Mouse (Mus musculus) erythroid progenitor cell, adult 5-6 weeks (primary cell): ENCODE measurements around the gene Phf3. TPM values are rescaled to one million over a fixed set of nuclear protein-coding genes. Genes with fewer than 3 reads are reported as not detected.

ENCODE experiments used
- ATAC-seq: replicated peaks from 2 replicates; pipeline ENCODE4 v1.8.0; 2016; ENCODE audit warnings: moderate number of reproducible peaks, mild to moderate bottlenecking, moderate TSS enrichment, inconsistent platforms; ENCODE audit not compliant: poor library complexity, low FRiP score, severe bottlenecking
- total RNA-seq, 2 experiments: library from RNA; stranded (forward) in 1 of 2; stranded (reverse) in 1 of 2; fragments of 150-400 nt in 1 of 2; fragments of 186-747, 209-891 nt in 1 of 2; gene quantifications; 2 replicates each; pipeline versions ENCODE4 v1.2.3 to v1.2.4; 2015 to 2017; ENCODE audit warnings: low replicate concordance in 2 of 2

Gene Phf3
- total RNA-seq, 2 experiments from 2014 or later, result 58.7 to 75.3 TPM

- ATAC-seq, result no peak
Observed at GRCm38 (mm10) chr1:30839662-30840061, 34.1 kb downstream of the Phf3 start.

- no peak for ATAC-seq
Observed at GRCm38 (mm10) chr1:30835512-30835911, 38.2 kb downstream of the Phf3 start.

- ATAC-seq, result no peak
Observed at GRCm38 (mm10) chr1:30832778-30833177, 40.9 kb downstream of the Phf3 start.

- ATAC-seq, result no peak
Observed at GRCm38 (mm10) chr1:30819414-30819813, 54.3 kb downstream of the Phf3 start.

GRCm38 (mm10) chr1:30815609-30816008 is 58.1 kb downstream of the Phf3 start:
- no peak for ATAC-seq

- ATAC-seq, result no peak
Observed at GRCm38 (mm10) chr1:30814987-30815386, 58.7 kb downstream of the Phf3 start.

- ATAC-seq, result no peak
Observed at GRCm38 (mm10) chr1:30808101-30808699, 65.5 kb downstream of the Phf3 start.

- no peak for ATAC-seq
Observed at GRCm38 (mm10) chr1:30805688-30806285, 67.9 kb downstream of the Phf3 start.

- ATAC-seq, result no peak
Observed at GRCm38 (mm10) chr1:30804919-30805318, 68.8 kb downstream of the Phf3 start.

- no peak for ATAC-seq
Observed at GRCm38 (mm10) chr1:30801911-30802310, 71.8 kb downstream of the Phf3 start.

GRCm38 (mm10) chr1:30799277-30799834 is 74.4 kb downstream of the Phf3 start:
- no peak for ATAC-seq

- ATAC-seq, result no peak
Observed at GRCm38 (mm10) chr1:30794606-30795005, 79.1 kb downstream of the Phf3 start.

GRCm38 (mm10) chr1:30793357-30793883 is 80.3 kb downstream of the Phf3 start:
- no peak for ATAC-seq

- ATAC-seq, result no peak
Observed at GRCm38 (mm10) chr1:30792935-30793334, 80.8 kb downstream of the Phf3 start.

- ATAC-seq, result no peak
Observed at GRCm38 (mm10) chr1:30790220-30790619, 83.5 kb downstream of the Phf3 start.

GRCm38 (mm10) chr1:30789689-30790088 is 84.0 kb downstream of the Phf3 start:
- ATAC-seq, result no peak

GRCm38 (mm10) chr1:30789001-30789400 is 84.7 kb downstream of the Phf3 start:
- no peak for ATAC-seq

GRCm38 (mm10) chr1:30786583-30786982 is 87.1 kb downstream of the Phf3 start:
- no peak for ATAC-seq

- no peak for ATAC-seq
Observed at GRCm38 (mm10) chr1:30783741-30784140, 90.0 kb downstream of the Phf3 start.

- ATAC-seq, result no peak
Observed at GRCm38 (mm10) chr1:30780293-30780692, 93.4 kb downstream of the Phf3 start.

- ATAC-seq, result no peak
Observed at GRCm38 (mm10) chr1:30779562-30779961, 94.2 kb downstream of the Phf3 start.
